Mouse (Mus musculus) layer of hippocampus, adult 8-10 months (tissue): Measurements from ENCODE around the gene Faim. TPM values are rescaled to one million over a fixed set of nuclear protein-coding genes. Genes with fewer than 3 reads are reported as not detected.

Experiments
- DNase-seq, 2 experiments: peaks; one replicate each; pipeline ENCODE4 v3.0.0; 2022; ENCODE audit warnings: low spot score in 2 of 2
- total RNA-seq, 4 experiments: library from RNA; stranded (reverse); gene quantifications; 2 replicates each; pipeline ENCODE4 v1.2.4; 2022

Gene Faim
- total RNA-seq, 4 experiments from 2014 or later, result 45.8 to 55.6 (median 51.0) TPM

DNA sequence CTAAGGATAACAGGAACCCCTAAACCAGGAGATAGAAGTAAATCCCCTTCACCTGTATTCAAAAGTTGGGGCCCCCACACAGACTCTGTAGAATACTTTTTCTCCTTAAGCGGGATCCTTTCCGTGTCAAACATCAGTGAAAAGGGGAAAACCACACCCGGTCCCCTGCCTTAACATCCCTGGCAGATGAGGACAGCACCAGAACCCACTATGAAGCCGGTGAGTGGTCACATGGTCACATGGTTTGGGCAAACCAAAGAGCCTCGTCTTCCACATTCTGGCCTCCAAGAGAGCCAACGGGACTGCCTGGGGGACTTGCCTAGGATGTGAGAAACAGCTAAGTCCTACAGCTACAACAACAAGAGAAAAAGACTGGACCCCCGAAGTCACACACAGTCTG is 12.6 kb upstream of the Faim start:
- no peak for DNase-seq

- DNase-seq, result no peak
Observed at GRCm38 (mm10) chr9:98974898-98975297, 11.3 kb upstream of the Faim start.

- DNase-seq, result no peak
Observed at GRCm38 (mm10) chr9:98976081-98976480, 10.1 kb upstream of the Faim start.

- DNase-seq, result no peak
Observed at GRCm38 (mm10) chr9:98976520-98976919, 9.7 kb upstream of the Faim start.

DNA sequence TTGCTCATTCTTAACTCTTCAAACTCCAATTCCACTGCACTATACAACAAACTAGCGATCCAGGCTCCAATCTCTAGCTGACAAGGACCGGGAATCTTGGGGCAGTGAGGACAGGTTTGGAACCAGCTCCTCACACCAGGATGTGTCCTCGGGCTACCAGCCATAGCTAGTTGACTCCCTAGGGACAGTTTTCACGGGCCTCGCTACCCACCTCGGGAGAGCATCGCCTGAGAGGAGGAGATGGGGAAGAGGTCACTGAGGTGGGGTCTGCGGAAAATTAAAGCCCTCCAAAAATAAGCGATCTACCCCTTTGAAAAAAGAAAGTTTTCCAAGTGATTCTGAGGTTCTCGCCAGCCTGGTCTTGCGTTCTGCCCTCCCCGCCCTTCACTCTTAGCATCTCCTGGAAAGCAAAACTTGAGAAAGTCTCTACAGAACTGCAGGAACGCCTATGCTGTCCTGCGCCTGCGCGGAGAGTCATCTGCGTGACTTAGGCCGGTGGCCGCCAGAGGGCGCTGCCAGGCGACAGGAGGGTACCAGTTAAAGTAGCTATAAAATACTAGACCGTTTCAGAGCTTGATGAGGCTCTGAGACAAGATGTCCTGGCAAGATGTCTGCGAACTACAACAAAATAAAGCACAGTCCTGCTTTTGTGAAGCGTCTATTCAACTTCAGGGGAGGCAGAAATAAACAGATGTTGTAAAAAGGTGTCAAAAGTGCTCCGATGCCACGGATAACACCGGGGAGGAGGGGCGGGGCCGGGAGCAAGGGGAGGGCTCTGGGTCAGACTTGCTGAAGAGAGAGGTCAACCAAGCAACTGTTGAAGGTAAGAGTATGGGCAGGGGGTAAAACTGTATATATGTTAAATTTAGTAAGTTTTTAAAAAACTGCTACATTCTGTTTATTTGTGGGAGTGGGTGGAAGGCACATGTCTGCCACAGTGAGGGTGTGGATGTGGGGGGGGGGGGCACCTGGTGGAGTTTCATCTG is 6.4 kb upstream of the Faim start:
- peak; percentile 65 to 87 for DNase-seq

- peak; percentile 25 to 41 for DNase-seq
Observed at GRCm38 (mm10) chr9:98986476-98987096, 413 bp downstream of the Faim start.

DNA sequence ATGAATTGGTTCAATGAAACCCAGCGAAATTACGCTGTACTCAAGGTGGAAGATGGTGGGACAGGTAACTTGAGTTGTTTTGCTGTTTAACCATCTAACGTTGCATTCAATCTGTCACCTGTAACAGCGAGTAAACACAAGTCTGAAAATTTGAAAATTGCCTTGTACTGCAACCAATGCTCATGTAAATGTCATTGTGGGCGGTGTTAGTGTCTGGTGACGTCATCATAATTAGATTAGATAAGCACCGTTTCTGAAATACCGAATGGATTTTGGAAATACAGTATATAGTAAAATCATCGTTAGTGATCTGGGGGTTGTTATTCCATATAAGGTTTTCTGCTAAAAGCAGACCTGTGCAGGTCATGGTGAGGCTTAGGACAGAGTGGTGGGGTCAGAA is 958 bp downstream of the Faim start:
- no peak for DNase-seq

DNA sequence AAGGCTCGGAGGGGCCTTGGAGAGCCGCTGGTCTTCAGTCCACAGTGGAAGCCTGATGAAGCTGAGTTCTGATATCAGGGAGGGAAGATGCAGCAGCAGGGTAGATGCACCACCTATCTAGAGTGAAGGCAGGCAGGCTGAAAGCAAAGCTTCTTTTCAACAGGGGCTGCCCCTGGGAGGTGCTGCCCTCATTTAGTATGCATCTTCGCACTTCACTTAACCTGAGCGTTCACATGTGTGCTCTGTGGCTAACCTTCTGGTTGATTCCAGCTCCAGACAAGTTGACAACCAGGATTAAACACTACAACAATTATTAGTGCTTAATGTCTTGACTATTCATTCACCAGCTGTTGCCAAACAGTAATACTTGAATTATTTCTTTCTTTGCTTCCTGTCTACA is 7.9 kb downstream of the Faim start:
- no peak for DNase-seq

GRCm38 (mm10) chr9:98999881-99000339 is 13.7 kb downstream of the Faim start:
- peak; percentile 54 to 63 for DNase-seq

- no peak for DNase-seq
Observed at GRCm38 (mm10) chr9:99001326-99001725, 15.2 kb downstream of the Faim start.

GRCm38 (mm10) chr9:99009069-99009897 is 23.1 kb downstream of the Faim start:
- no peak for DNase-seq

- DNase-seq, result no peak
Observed at GRCm38 (mm10) chr9:99009898-99010199, 23.7 kb downstream of the Faim start.

DNA sequence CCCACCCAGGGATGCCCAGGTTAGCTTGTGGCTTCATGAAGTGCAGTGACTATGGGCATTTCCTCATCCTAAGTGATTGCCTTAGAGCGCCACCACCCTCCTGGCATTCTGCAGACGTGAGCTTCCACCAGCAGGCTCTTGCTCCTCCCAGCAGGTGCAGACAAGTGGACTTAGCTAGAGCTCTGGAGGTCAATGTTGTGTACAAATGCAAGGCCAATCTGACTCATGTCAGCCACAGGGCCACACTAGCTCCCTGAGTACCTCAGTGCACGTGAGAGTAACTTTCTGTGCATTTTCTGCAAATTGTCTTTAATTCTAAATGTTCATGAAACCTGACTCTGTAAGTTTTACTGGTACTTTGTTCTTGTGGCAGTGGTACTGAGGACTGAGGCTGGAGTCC is 30.1 kb downstream of the Faim start:
- DNase-seq, result no peak

DNA sequence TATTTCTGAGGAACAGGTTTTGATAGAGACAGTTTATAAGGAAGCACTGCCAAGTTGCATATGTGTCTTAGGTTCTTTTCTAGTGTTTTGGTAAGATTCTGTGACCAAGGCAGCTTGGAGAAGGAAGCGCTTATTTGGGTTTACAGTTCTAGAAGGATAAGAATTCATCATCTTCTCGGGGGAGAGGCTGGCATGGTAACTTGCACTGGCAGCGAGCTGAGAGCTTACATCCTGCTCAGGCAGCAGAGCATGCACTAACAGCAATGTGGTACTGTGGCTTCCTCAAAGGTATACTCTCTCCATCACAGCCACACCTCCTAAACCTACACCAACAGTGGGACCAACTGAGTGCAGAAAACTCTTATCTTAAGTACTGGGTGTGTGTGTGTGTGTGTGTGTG is 30.6 kb downstream of the Faim start:
- DNase-seq, result no peak

GRCm38 (mm10) chr9:99017679-99018078 is 31.5 kb downstream of the Faim start:
- no peak for DNase-seq

DNA sequence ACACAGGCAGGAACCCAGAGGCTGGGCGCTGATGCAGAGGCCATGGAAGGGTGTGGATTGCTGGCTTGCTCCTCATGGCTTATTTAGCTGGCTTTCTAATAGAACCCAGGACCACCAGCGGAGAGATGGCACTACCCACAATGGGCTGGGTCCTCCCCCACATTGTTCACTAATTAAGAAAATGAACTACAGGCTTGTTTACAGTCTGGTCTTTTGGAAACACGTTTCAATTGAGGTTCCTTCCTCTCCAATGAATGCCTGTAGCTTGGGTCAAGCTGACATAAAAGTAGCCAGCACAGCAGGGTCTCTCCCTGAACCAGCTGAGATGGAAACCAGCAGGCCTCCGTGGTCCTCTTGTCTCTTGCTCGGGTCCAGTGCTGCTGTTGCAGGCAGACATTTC is 35.0 kb downstream of the Faim start:
- no peak for DNase-seq

DNA sequence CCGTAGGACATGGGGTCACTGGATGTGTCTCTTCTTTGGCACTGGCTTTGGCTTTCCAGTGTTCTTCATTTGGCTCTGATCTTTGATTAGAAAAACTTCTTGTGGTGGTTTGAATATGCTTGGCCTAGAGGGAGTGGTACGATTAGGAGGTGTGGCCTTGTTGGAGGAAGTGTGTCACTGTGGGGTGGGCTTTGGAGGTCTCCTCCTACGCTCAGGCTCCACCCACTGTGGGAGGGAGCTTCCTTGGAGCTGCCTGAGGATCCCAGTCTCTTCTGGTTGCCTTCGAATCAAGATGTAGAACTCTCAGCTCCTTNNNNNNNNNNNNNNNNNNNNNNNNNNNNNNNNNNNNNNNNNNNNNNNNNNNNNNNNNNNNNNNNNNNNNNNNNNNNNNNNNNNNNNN is 35.6 kb downstream of the Faim start:
- DNase-seq, result no peak

- no peak for DNase-seq
Observed at GRCm38 (mm10) chr9:99032031-99032430, 45.9 kb downstream of the Faim start.

DNA sequence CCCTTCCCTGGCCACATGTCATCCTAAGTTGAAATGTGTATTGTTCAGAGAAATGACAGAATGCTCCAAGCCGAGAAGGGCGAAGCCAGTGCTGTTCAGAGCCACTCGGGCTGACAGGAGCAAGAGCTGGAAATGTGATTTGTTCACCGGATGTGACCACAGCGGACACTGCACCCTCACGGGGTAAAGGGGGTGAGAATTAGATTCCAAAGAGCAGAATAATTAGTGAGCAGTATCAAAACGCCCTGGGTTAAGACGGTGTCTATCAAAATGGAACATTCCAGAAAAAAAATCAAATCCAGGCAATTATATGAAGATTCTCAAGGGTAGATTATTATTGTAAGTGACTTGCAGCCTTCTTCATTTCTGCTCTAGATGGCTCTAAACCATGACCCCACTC is 47.9 kb downstream of the Faim start:
- DNase-seq, result no peak

GRCm38 (mm10) chr9:99035575-99035974 is 49.4 kb downstream of the Faim start, which contains the start of gene Gm1123:
Gm1123 (minus strand) TSS chr9:99035715.
- DNase-seq, result no peak

GRCm38 (mm10) chr9:99041994-99042393 is 55.8 kb downstream of the Faim start:
- DNase-seq, result no peak

- DNase-seq, result no peak
Observed at GRCm38 (mm10) chr9:99042641-99043040, 56.5 kb downstream of the Faim start.
